Mouse (Mus musculus) liver, embryonic 14.5 days (tissue): ENCODE results near the gene Arid3a. TPM values are rescaled to one million over a fixed set of nuclear protein-coding genes. Genes with fewer than 3 reads are reported as not detected.

ENCODE experiments used
- ATAC-seq: fragments of 200-750 bp; cut with Nextera tagmentation; 2 replicates; pipeline ENCODE4 v1.8.0; 2017; ENCODE audit warnings: moderate number of reproducible peaks, mild to moderate bottlenecking, moderate library complexity; ENCODE audit not compliant: insufficient read depth
- DNase-seq, 3 experiments: peaks; one replicate each; pipeline ENCODE4 v3.0.0-alpha.2; 2012 to 2013; ENCODE audit warnings: low read depth in 3 of 3, low spot score in 3 of 3
- H3K27ac ChIP-seq: fragments of 300-500 bp; sonication (generic); 2 replicates; pipeline ENCODE4 v1.5.1; 2014; ENCODE audit warnings: moderate library complexity, mild to moderate bottlenecking, control low read depth, inconsistent platforms
- H3K27me3 ChIP-seq: fragments of 300-500 bp; sonication (generic); 2 replicates; pipeline ENCODE4 v1.6.1; 2014; ENCODE audit warnings: mild to moderate bottlenecking, low read length, moderate library complexity; ENCODE audit not compliant: control insufficient read depth, insufficient read depth
- H3K36me3 ChIP-seq: fragments of 300-500 bp; sonication (generic); replicated peaks from 2 replicates; pipeline ENCODE4 v1.6.1; 2014; ENCODE audit warnings: low read depth; ENCODE audit not compliant: control insufficient read depth, insufficient read depth
- H3K4me1 ChIP-seq, 2 experiments: fragments of 200-500 bp in 1 of 2; fragments of 300-500 bp in 1 of 2; sonication (generic) in 1 of 2; replicated peaks; 2 replicates each; pipeline ENCODE4 v1.6.1; 2012 to 2014; ENCODE audit warnings: antibody characterized with exemption in 1 of 2, inconsistent platforms in 1 of 2, low read length in 1 of 2; ENCODE audit not compliant: control insufficient read depth in 2 of 2, insufficient read depth in 2 of 2
- H3K4me2 ChIP-seq: fragments of 300-500 bp; sonication (generic); 2 replicates; pipeline ENCODE4 v1.6.1; 2014; ENCODE audit warnings: low read depth, mild to moderate bottlenecking, control low read depth, moderate library complexity
- H3K4me3 ChIP-seq, 2 experiments: fragments of 200-500 bp in 1 of 2; fragments of 300-500 bp in 1 of 2; sonication (generic) in 1 of 2; 2 replicates each; pipeline ENCODE4 v1.5.1; 2012 to 2014; ENCODE audit warnings: low read depth in 2 of 2, low read length in 2 of 2, mild to moderate bottlenecking in 2 of 2, control low read depth in 1 of 2, inconsistent platforms in 1 of 2, moderate library complexity in 1 of 2; ENCODE audit not compliant: insufficient read depth in 1 of 2
- H3K9ac ChIP-seq: fragments of 300-500 bp; sonication (generic); replicated peaks from 2 replicates; pipeline ENCODE4 v1.6.1; 2014; ENCODE audit warnings: mild to moderate bottlenecking, control low read depth, moderate library complexity
- H3K9me3 ChIP-seq: fragments of 300-500 bp; sonication (generic); 2 replicates; pipeline ENCODE4 v1.6.1; 2016; ENCODE audit warnings: low read length, mixed read lengths; ENCODE audit not compliant: control insufficient read depth
- CTCF ChIP-seq: IDR thresholded peaks from 2 replicates; pipeline ENCODE4 v1.5.1; 2016; ENCODE audit warnings: antibody characterized with exemption, low read depth, control low read depth
- EP300 ChIP-seq: IDR thresholded peaks from 2 replicates; pipeline ENCODE4 v1.6.1; 2016; ENCODE audit warnings: antibody characterized with exemption, low read depth
- WGBS: fragments of 180-500 bp; shearing (Covaris S2); extraction: QIAGEN DNeasy Blood & Tissue Kit; methylation state at CpG from one replicate; pipeline ENCODE4 v1.1.7; 2014; ENCODE audit not compliant: insufficient replicate concordance; 5-methylcytosine and 5-hydroxymethylcytosine counted together
- polyA plus RNA-seq, 2 experiments: library from polyadenylated mRNA; depleted of rRNA in 1 of 2; stranded (reverse) in 1 of 2; unstranded in 1 of 2; fragments of >200 nt; fragmentation: Nextera tagmentation in 1 of 2; extraction: Ambion mirVana in 1 of 2; gene quantifications; 2 replicates each; pipeline versions ENCODE4 v1.2.1 to v1.2.3; 2012 to 2014

Gene Arid3a
- polyA plus RNA-seq, 2 experiments: 3.9 to 5.5 TPM

GRCm38 (mm10) chr10:79896814-79897213 is 30.0 kb upstream of the Arid3a start:
- Histone ChIP-seq H3K27ac (no peak overlapping the region), H3K27me3 (no peaks in the 10 kb centered on the region), H3K9me3 (no peaks in the 10 kb centered on the region), H3K4me1 (no peaks in the 10 kb centered on the region), H3K9ac (no peak overlapping the region), H3K36me3 (no peaks in the 10 kb centered on the region), H3K4me2 (no peak overlapping the region), H3K4me3 (no peak overlapping the region)
- WGBS: 79% methylated on average over 13 of the region's 13 CpGs
- ATAC-seq (peak; percentile 7; the same call in 1 of the 2 replicates), DNase-seq (no peak)
- TF ChIP-seq EP300 (no peak), CTCF (no peak)

- ATAC-seq (peak; percentile 64), DNase-seq (no peak)
- Histone ChIP-seq H3K27me3 (no peaks in the 10 kb centered on the region), H3K9me3 (no peaks in the 10 kb centered on the region), H3K9ac (no peak overlapping the region), H3K27ac (no peak overlapping the region; the same call in 1 of the 2 replicates), H3K4me1 (no peaks in the 10 kb centered on the region), H3K4me3 (0 out of 4 replicates have a peak overlapping the region, but pooled peaks of 1 of the 2 experiments have one; percentile 9), H3K4me2 (peak overlapping the region; percentile 28), H3K36me3 (no peaks in the 10 kb centered on the region)
- TF ChIP-seq CTCF (no peak), EP300 (no peak)
- WGBS: 54% methylated on average over 20 of the region's 20 CpGs
Measured at GRCm38 (mm10) chr10:79897316-79898245, 29.3 kb upstream of the Arid3a start.

GRCm38 (mm10) chr10:79900951-79901410 is 25.9 kb upstream of the Arid3a start:
- no peak for TF ChIP-seq EP300
- peak; percentile 50 for TF ChIP-seq CTCF
- H3K27ac ChIP-seq: no peak overlapping the region
- DNase-seq (no peak), ATAC-seq (no peak)
- WGBS: 64% methylated on average over 2 of the region's 2 CpGs
- no peak overlapping the region for H3K4me2 ChIP-seq
- H3K4me1 ChIP-seq: no peaks in the 10 kb centered on the region
- H3K36me3 ChIP-seq: peaks cover 3% of the 10 kb centered on the region; the same call in 1 of the 2 replicates
- no peak overlapping the region for H3K9ac ChIP-seq
- no peaks in the 10 kb centered on the region for H3K9me3 ChIP-seq
- H3K4me3 ChIP-seq: no peak overlapping the region
- H3K27me3 ChIP-seq: no peaks in the 10 kb centered on the region

- no peak overlapping the region for H3K9ac ChIP-seq
- DNase-seq (no peak), ATAC-seq (no peak)
- 85% methylated on average over 9 of the region's 9 CpGs for WGBS
- H3K9me3 ChIP-seq: no peaks in the 10 kb centered on the region
- no peak overlapping the region for H3K4me2 ChIP-seq
- H3K4me1 ChIP-seq: peaks cover 3 to 10% of the 10 kb centered on the region in 2 experiments; a peak in 3 of 4 replicates
- H3K36me3 ChIP-seq: peaks cover 3% of the 10 kb centered on the region; the same call in 1 of the 2 replicates
- H3K27ac ChIP-seq: no peak overlapping the region
- H3K27me3 ChIP-seq: no peaks in the 10 kb centered on the region
- no peak for TF ChIP-seq CTCF
- H3K4me3 ChIP-seq: no peak overlapping the region
Measured at GRCm38 (mm10) chr10:79906712-79907111, 20.1 kb upstream of the Arid3a start.

DNA sequence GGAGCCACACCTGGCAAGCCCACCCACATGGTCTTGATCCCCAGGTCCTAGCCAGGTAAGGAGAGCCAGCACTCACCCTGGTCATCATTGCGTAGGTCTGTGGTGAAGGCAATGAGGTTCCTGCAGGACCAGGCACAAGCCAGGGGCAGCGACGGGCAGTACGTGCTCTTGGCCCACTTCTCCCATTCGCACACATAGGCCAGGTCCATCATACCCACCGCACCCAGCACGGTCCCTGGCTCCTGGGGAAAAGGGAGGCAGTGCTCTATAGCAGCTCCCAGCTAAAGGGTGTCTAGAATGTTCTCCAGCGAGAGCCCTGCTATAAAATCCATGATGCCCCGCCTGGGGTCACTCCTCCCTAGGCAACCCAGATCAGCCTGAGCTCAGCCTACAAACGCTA is 19.4 kb upstream of the Arid3a start:
- Histone ChIP-seq H3K4me2 (peak overlapping the region; percentile 75; the same call in 1 of the 2 replicates), H3K27ac (no peak overlapping the region), H3K4me1 (peaks cover 3 to 10% of the 10 kb centered on the region in 2 experiments; a peak in 3 of 4 replicates), H3K27me3 (no peaks in the 10 kb centered on the region), H3K36me3 (peaks cover 3% of the 10 kb centered on the region; the same call in 1 of the 2 replicates), H3K9ac (no peak overlapping the region), H3K4me3 (no peak overlapping the region), H3K9me3 (no peaks in the 10 kb centered on the region)
- TF ChIP-seq EP300 (no peak), CTCF (no peak)
- WGBS: 91% methylated on average over 10 of the region's 10 CpGs
- ATAC-seq (no peak), DNase-seq (no peak)
